Mouse (Mus musculus): ENCODE measurements around the gene Zfp445.
"Not testable (repeated sequence)": the region's sequence is repeated elsewhere in the genome, so short reads cannot be mapped to it uniquely, and the experiment has no call there.

Gene Zfp445

GRCm38 (mm10) chr9:122865697-122866166 is at the start of gene Zfp445:
Gene Zfp445, minus strand, starts transcription at chr9:122866006.
- DNase-seq (ENCODE audit: low spot score): peak; percentile 57

GRCm38 (mm10) chr9:122902717-122903535 is 37.1 kb upstream of the Zfp445 start:
- no peak for DNase-seq (ENCODE audit: low spot score)

GRCm38 (mm10) chr9:122901047-122901446 is 35.2 kb upstream of the Zfp445 start:
- no peak for DNase-seq (ENCODE audit: low spot score)

DNA sequence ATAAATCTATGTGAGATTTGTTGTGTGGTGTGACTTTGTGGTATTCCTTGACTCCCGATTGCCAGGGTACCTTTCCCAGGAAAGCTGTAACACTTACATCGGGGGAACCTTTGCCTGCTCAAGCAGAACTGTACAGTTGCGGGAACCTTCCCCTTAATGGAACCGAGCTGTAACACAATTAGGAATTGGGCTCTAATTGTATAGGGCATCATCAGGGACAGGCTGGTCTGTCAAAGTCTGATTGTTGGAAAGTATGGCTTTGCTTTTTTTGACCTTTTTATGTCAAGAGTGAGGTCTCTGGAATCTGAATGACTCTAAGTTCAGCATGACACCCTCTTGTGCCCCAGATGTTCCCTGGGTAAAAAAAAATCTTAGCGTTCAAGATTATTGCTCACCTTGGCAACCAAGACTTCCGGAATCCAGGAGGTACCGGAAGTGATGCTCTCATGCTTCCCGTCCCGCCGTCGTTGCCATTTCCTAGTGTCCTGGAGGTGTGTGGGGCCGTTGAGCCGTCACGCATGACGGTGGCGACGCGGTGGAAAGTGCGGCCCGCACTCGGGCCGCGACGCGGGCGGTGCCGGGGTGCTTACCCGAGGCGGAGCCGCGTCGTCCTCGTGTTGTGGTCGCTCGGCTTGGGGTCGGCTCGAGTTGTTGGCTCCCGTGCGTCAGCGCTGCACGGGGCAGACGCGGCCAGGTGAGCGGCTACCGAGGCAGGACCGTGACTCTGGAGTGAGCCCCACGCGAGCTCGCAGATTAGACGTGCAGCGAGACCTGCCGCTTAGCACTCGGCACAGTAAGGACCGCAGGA is 20.8 kb upstream of the Zfp445 start:
- no peak for DNase-seq (ENCODE audit: low spot score)

GRCm38 (mm10) chr9:122885385-122885784 is 19.6 kb upstream of the Zfp445 start, which contains the start of gene Zkscan7:
Gene Zkscan7, plus strand, starts transcription at chr9:122885685.
- DNase-seq (ENCODE audit: low spot score): no peak

GRCm38 (mm10) chr9:122875145-122875544 is 9.3 kb upstream of the Zfp445 start:
- DNase-seq (ENCODE audit: low spot score): no peak

DNA sequence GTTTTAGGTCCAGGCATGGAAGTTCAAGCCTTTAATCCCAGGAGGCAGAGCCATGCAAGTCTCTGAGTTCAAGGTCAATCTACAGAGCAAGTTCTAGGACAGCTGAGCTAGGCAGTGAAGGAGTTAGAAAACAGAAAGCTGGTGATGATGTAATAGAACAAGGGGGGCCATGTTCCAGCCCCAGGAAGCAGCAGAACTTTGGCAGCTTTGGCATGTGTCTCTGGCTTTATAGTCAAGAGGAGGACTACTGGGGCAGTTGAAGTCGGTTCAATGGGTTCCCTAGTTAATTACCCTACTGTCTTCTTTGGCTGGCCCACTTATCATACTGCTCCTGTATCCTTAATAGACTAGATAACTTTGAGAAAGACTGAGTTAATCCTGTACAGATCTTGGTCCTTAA is 8.8 kb upstream of the Zfp445 start:
- DNase-seq (ENCODE audit: low spot score): no peak

DNA sequence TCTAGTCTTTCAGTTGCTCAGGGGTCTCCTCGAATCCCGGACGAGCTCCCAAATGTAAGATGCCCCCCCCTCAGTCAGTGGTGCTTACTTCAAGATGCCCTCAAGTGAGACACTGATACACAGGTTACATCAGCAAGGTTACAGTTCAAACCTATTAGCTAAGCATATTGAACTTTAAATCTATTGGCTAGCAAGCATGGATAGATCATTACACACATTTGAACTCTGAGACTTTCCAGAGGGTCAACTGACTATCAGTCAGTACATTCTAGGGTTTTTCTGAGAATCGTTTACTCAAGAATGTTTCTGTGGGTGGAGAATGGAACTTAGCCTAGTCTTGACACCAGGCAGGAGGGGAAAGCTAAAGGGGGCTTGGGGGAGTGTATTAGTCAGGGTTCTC is 6.8 kb upstream of the Zfp445 start:
- no peak for DNase-seq (ENCODE audit: low spot score)

GRCm38 (mm10) chr9:122866192-122866591 is 386 bp upstream of the Zfp445 start:
- no peak for DNase-seq (ENCODE audit: low spot score)

DNA sequence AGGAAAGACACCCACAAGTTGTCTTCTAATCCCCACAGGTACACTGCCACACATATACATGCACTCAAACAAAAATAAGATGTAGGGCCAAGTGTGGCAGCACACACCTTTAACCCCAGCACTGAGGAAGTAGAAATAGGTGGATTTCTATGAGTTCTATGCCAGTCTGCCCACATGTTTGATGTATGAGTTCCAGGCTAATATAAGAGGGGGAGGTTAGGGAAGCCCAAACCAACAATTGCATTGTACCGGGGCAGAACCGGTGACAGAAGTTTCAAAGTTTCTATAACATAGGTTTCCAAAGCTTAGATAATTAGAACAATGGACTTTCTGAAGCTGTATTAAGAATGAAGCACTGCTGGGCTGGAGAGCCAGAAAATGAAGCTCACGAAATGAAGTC is 958 bp downstream of the Zfp445 start:
- DNase-seq (ENCODE audit: low spot score): no peak

GRCm38 (mm10) chr9:122863731-122864130 is 2.1 kb downstream of the Zfp445 start:
- no peak for DNase-seq (ENCODE audit: low spot score)

GRCm38 (mm10) chr9:122860752-122861151 is 5.1 kb downstream of the Zfp445 start:
- no peak for DNase-seq (ENCODE audit: low spot score)

- DNase-seq (ENCODE audit: low spot score): no peak
Measured at GRCm38 (mm10) chr9:122856716-122857115, 9.1 kb downstream of the Zfp445 start.

- DNase-seq (ENCODE audit: low spot score): no peak
Measured at GRCm38 (mm10) chr9:122855617-122856016, 10.2 kb downstream of the Zfp445 start.

DNA sequence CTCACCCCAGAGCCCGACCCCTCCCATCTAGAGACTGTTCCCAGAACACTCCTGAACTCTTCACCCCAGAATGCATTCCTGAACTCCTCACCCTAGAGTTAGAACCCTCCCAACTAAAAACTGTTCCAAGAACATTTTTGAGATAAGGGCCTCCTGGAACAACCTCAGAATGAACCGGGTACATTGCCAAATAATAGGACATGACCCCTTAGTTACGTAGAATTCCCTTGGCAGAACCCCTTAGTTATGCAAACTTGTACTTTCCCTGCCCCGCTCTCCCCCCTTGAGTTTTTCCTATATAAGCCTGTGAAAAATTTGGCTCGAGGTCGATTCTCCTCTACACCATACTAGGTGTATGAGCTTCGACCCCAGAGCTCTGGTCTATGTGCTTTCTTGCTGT is 10.7 kb downstream of the Zfp445 start:
- not testable (repeated sequence) for DNase-seq (ENCODE audit: low spot score)

DNA sequence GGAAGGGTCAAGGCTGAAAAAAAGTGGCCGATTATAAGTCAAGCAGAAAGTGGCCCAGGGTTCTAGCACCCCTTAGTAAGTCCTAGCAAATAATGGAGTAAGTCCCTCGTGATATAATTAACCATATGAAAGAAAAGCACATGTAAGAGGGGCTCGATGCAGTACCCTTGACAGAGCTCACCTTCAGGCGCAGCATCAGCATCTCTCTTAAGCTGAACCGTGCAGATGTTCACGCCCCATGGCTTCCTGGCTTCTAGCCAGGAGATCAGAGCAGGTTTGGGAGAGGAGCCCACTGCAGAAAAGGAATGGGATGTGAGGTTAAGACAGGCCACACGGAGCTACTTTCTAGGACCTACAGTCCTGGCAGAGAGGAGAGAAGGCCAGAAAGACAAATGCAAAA is 11.3 kb downstream of the Zfp445 start:
- DNase-seq (ENCODE audit: low spot score): no peak

DNA sequence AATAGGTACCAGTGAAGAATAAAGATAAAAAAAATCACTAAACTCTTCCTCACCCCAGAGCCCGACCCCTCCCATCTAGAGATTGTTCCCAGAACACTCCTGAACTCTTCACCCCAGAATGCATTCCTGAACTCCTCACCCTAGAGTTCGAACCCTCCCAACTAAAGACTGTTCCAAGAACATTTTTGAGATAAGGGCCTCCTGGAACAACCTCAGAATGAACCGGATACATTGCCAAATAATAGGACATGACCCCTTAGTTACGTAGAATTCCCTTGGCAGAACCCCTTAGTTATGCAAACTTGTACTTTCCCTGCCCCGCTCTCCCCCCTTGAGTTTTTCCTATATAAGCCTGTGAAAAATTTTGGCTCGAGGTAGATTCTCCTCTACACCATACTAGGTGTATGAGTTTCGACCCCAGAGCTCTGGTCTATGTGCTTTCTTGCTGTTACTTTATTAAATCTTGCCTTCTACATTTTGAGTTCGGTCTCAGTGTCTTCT is 17.9 kb downstream of the Zfp445 start:
- DNase-seq (ENCODE audit: low spot score): not testable (repeated sequence)

DNA sequence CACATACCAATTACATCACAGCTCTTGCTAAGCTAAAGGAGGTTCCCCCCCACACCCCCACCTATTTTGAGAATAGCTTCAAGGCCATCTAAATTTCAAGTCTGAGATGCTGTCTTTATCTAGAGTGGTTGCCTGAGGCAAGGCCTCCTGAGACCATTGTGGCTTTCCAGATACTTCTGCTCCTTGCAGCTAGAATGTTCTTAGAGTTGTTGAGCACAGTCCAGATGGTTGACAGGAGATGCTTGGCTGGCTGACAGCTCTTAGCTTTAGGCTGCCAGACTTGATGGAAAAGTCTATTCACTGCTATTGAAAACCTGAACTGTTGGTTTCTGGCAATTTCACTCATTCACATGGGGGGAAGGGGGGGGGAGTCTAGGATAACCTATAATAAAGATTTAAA is 19.6 kb downstream of the Zfp445 start:
- peak; percentile 31 for DNase-seq (ENCODE audit: low spot score)

DNA sequence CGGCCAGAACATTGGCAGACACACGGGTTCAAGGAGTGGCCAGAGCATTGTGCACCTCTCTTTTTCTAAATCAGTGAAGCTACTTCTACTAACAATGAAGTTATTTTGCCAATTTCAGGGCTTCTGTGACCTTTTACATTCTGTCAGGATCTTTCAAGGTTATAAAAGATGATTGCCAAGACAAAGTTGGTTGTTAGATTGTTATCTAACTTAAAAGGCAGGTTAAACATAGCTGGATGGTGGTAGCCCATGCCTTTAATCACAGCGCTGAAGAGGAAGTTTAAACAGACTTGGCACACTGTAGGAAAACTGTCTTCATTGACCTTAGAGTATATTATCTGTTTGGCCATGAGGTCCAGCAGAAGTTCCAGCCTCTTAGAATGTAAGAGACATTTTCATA is 20.2 kb downstream of the Zfp445 start:
- no peak for DNase-seq (ENCODE audit: low spot score)

GRCm38 (mm10) chr9:122843760-122844159 is 22.0 kb downstream of the Zfp445 start, which contains the start of gene Gm35549:
Gene Gm35549, minus strand, starts transcription at chr9:122844035.
- DNase-seq (ENCODE audit: low spot score): no peak

- no peak for DNase-seq (ENCODE audit: low spot score)
Measured at GRCm38 (mm10) chr9:122837680-122838079, 28.1 kb downstream of the Zfp445 start.

GRCm38 (mm10) chr9:122837216-122837615 is 28.6 kb downstream of the Zfp445 start:
- no peak for DNase-seq (ENCODE audit: low spot score)

- peak; percentile 30 for DNase-seq (ENCODE audit: low spot score)
Measured at GRCm38 (mm10) chr9:122836790-122837189, 29.0 kb downstream of the Zfp445 start.
